Mouse (Mus musculus): ENCODE results near the gene Tex12. TPM values are rescaled to one million over a fixed set of nuclear protein-coding genes. Genes with fewer than 3 reads are reported as not detected.
A peak's percentile ranks its signal among the peaks of the same experiment; 100 is the strongest.

Tex12 gene
- polyA plus RNA-seq, 1 experiment from 2014 or later = not detected

DNA sequence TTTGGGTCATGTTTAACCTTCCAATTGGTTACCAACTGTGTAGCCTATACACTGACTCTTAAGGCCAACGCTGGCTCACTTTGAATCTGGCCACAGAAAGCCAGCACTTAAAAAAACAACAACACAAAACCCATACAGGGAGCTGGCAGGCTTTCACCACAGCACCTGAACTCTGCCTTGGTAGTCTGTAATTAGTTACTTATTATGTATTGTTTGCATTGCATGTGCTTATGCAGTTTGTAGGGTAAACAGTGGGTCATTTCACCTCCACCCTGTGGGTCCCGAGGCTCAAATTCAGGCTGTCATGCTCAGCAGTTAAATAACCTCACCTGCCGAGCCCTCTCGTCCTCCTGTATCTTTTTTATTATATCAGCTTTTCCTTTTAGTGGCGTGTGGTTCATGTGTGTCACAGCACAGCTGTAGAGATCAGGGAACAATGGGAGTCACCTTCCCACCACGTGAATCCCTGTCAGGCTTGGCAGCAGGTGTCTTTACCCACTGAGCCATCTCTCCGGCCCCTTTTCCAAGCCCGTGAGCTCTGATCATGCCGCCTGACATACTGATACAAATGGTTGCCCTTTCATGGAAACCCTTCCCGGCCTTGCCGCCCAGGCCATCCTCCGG lies 33.8 kb upstream of the Tex12 start:
- Histone ChIP-seq H3K36me3 (ENCODE audit: control insufficient read depth, insufficient read depth, low read length) (peaks cover 22% of the 10 kb centered on the region; the same call in 1 of the 2 replicates), H3K9ac (ENCODE audit: low read length) (no peak overlapping the region), H3K27me3 (ENCODE audit: control insufficient read depth, insufficient read depth, low read length) (no peaks in the 10 kb centered on the region), H3K27ac (replicated peaks; ENCODE audit: low read depth, low read length) (no peak overlapping the region), H3K9me3 (ENCODE audit: control insufficient read depth, low read length) (no peaks in the 10 kb centered on the region), H3K4me2 (ENCODE audit: low read depth, severe bottlenecking) (no peak overlapping the region), H3K4me3 (ENCODE audit: low read depth, low read length) (no peak overlapping the region), H3K4me1 (ENCODE audit: control insufficient read depth, insufficient read depth, low read length) (no peaks in the 10 kb centered on the region)
- WGBS = 80% methylated on average over 12 of the region's 12 CpGs
- ATAC-seq (ENCODE audit: insufficient number of reproducible peaks, low FRiP score, low TSS enrichment, low read depth) (no peak), DNase-seq (ENCODE audit: low spot score) (no peak)

GRCm38 (mm10) chr9:50593544-50593943 lies 32.4 kb upstream of the Tex12 start:
- Histone ChIP-seq H3K4me2 (ENCODE audit: low read depth, severe bottlenecking) (no peak overlapping the region), H3K4me3 (ENCODE audit: low read depth, low read length) (no peak overlapping the region), H3K27me3 (ENCODE audit: control insufficient read depth, insufficient read depth, low read length) (no peaks in the 10 kb centered on the region), H3K9me3 (ENCODE audit: control insufficient read depth, low read length) (no peaks in the 10 kb centered on the region), H3K36me3 (ENCODE audit: control insufficient read depth, insufficient read depth, low read length) (peaks cover 15% of the 10 kb centered on the region; the same call in 1 of the 2 replicates), H3K4me1 (ENCODE audit: control insufficient read depth, insufficient read depth, low read length) (no peaks in the 10 kb centered on the region), H3K9ac (ENCODE audit: low read length) (no peak overlapping the region), H3K27ac (replicated peaks; ENCODE audit: low read depth, low read length) (no peak overlapping the region)
- 74% methylated on average over 3 of the region's 3 CpGs for WGBS
- DNase-seq (ENCODE audit: low spot score) (peak; percentile 49), ATAC-seq (ENCODE audit: insufficient number of reproducible peaks, low FRiP score, low TSS enrichment, low read depth) (no peak)

DNA sequence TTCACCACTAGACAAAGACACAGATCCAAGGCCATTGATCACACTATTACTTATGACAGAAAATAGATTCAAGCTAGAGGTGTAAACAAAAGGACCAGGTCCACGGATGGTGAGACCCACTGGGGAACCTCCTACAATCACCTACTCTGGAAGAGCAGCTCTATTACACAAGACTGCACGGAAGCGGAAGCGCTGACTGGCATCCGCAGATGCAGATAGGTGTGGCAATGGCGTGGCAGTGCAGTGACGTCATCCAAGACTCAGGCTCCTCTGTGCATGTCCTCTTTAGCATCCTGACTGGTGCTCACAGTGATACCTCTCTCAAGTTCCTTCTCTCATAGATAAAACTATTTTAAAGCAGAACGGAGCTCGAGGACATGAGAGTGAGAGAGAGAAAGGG lies 31.8 kb upstream of the Tex12 start:
- Histone ChIP-seq H3K27me3 (ENCODE audit: control insufficient read depth, insufficient read depth, low read length) (no peaks in the 10 kb centered on the region), H3K4me1 (ENCODE audit: control insufficient read depth, insufficient read depth, low read length) (no peaks in the 10 kb centered on the region), H3K4me3 (ENCODE audit: low read depth, low read length) (no peak overlapping the region), H3K4me2 (ENCODE audit: low read depth, severe bottlenecking) (no peak overlapping the region), H3K27ac (replicated peaks; ENCODE audit: low read depth, low read length) (no peak overlapping the region), H3K9me3 (ENCODE audit: control insufficient read depth, low read length) (no peaks in the 10 kb centered on the region), H3K9ac (ENCODE audit: low read length) (no peak overlapping the region), H3K36me3 (ENCODE audit: control insufficient read depth, insufficient read depth, low read length) (peaks cover 13% of the 10 kb centered on the region; the same call in 1 of the 2 replicates)
- ATAC-seq (ENCODE audit: insufficient number of reproducible peaks, low FRiP score, low TSS enrichment, low read depth) (no peak), DNase-seq (ENCODE audit: low spot score) (no peak)
- WGBS = 89% methylated on average over 9 of the region's 9 CpGs

DNA sequence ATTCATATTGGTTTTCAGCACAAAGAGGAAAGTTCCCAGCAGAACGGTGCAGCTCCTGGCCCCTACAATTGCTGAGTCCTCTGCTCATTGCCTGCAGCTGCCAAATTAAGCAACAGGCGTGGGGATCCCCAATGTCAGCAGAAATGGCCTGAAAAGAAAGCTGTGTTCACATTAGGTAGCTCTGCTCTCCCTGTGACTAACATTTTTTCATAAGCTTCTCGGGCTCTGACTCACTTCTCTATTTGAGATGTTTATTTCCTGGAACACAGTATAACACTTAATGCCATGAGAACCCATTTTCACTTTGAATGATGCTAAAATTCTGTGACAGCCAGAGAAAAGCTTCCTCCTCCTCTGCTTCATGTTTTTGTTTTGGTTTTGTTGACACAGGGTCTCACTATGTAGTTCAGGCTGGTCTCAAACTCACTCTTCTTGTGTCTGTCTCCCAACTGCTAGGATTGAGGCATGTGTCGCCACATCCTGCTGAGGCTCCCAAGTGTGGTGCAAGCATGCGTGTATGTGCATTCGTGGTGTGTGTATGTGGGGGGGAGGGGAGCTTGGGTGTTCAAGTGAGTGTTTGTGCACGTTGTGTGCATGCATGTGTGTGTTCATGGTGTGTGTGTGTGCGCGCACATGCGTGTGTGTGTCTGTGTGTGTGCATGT lies 29.9 kb upstream of the Tex12 start:
- no peaks in the 10 kb centered on the region for H3K9me3 ChIP-seq (ENCODE audit: control insufficient read depth, low read length)
- H3K9ac ChIP-seq (ENCODE audit: low read length) = no peak overlapping the region
- no peaks in the 10 kb centered on the region for H3K27me3 ChIP-seq (ENCODE audit: control insufficient read depth, insufficient read depth, low read length)
- ATAC-seq (ENCODE audit: insufficient number of reproducible peaks, low FRiP score, low TSS enrichment, low read depth) = no peak
- H3K4me3 ChIP-seq (ENCODE audit: low read depth, low read length) = no peak overlapping the region
- peaks cover 2% of the 10 kb centered on the region; the same call in 1 of the 2 replicates for H3K36me3 ChIP-seq (ENCODE audit: control insufficient read depth, insufficient read depth, low read length)
- H3K4me2 ChIP-seq (ENCODE audit: low read depth, severe bottlenecking) = no peak overlapping the region
- WGBS = 77% methylated on average over 10 of the region's 10 CpGs
- DNase-seq (ENCODE audit: low spot score) = no peak
- no peak overlapping the region for H3K27ac ChIP-seq (replicated peaks; ENCODE audit: low read depth, low read length)
- no peaks in the 10 kb centered on the region for H3K4me1 ChIP-seq (ENCODE audit: control insufficient read depth, insufficient read depth, low read length)

GRCm38 (mm10) chr9:50586955-50587354 lies 25.8 kb upstream of the Tex12 start:
- no peak overlapping the region for H3K4me3 ChIP-seq (ENCODE audit: low read depth, low read length)
- no peak overlapping the region for H3K9ac ChIP-seq (ENCODE audit: low read length)
- H3K27ac ChIP-seq (replicated peaks; ENCODE audit: low read depth, low read length) = no peak overlapping the region
- 78% methylated on average over 4 of the region's 4 CpGs for WGBS
- no peaks in the 10 kb centered on the region for H3K9me3 ChIP-seq (ENCODE audit: control insufficient read depth, low read length)
- no peaks in the 10 kb centered on the region for H3K27me3 ChIP-seq (ENCODE audit: control insufficient read depth, insufficient read depth, low read length)
- no peak overlapping the region for H3K4me2 ChIP-seq (ENCODE audit: low read depth, severe bottlenecking)
- DNase-seq (ENCODE audit: low spot score) = no peak
- no peaks in the 10 kb centered on the region for H3K36me3 ChIP-seq (ENCODE audit: control insufficient read depth, insufficient read depth, low read length)
- H3K4me1 ChIP-seq (ENCODE audit: control insufficient read depth, insufficient read depth, low read length) = no peaks in the 10 kb centered on the region
- no peak for ATAC-seq (ENCODE audit: insufficient number of reproducible peaks, low FRiP score, low TSS enrichment, low read depth)

- WGBS = 71% methylated on average over 6 of the region's 6 CpGs
- Histone ChIP-seq H3K4me1 (ENCODE audit: control insufficient read depth, insufficient read depth, low read length) (no peaks in the 10 kb centered on the region), H3K4me3 (ENCODE audit: low read depth, low read length) (no peak overlapping the region), H3K27me3 (ENCODE audit: control insufficient read depth, insufficient read depth, low read length) (no peaks in the 10 kb centered on the region), H3K9ac (ENCODE audit: low read length) (no peak overlapping the region), H3K27ac (replicated peaks; ENCODE audit: low read depth, low read length) (no peak overlapping the region), H3K9me3 (ENCODE audit: control insufficient read depth, low read length) (no peaks in the 10 kb centered on the region), H3K36me3 (ENCODE audit: control insufficient read depth, insufficient read depth, low read length) (no peaks in the 10 kb centered on the region), H3K4me2 (ENCODE audit: low read depth, severe bottlenecking) (no peak overlapping the region)
- ATAC-seq (ENCODE audit: insufficient number of reproducible peaks, low FRiP score, low TSS enrichment, low read depth) (no peak), DNase-seq (ENCODE audit: low spot score) (no peak)
Measured at GRCm38 (mm10) chr9:50585145-50585818, 24.2 kb upstream of the Tex12 start.

- Histone ChIP-seq H3K4me2 (ENCODE audit: low read depth, severe bottlenecking) (no peak overlapping the region), H3K4me1 (ENCODE audit: control insufficient read depth, insufficient read depth, low read length) (no peaks in the 10 kb centered on the region), H3K9me3 (ENCODE audit: control insufficient read depth, low read length) (no peaks in the 10 kb centered on the region), H3K27me3 (ENCODE audit: control insufficient read depth, insufficient read depth, low read length) (no peaks in the 10 kb centered on the region), H3K36me3 (ENCODE audit: control insufficient read depth, insufficient read depth, low read length) (no peaks in the 10 kb centered on the region), H3K9ac (ENCODE audit: low read length) (no peak overlapping the region), H3K27ac (replicated peaks; ENCODE audit: low read depth, low read length) (no peak overlapping the region), H3K4me3 (ENCODE audit: low read depth, low read length) (no peak overlapping the region)
- DNase-seq (ENCODE audit: low spot score) (peak; percentile 14), ATAC-seq (ENCODE audit: insufficient number of reproducible peaks, low FRiP score, low TSS enrichment, low read depth) (no peak)
- WGBS = 34% methylated on average over 4 of the region's 4 CpGs
Measured at GRCm38 (mm10) chr9:50580370-50580769, 19.2 kb upstream of the Tex12 start.

GRCm38 (mm10) chr9:50569599-50570525 lies 8.7 kb upstream of the Tex12 start:
- H3K9ac ChIP-seq (ENCODE audit: low read length) = no peak overlapping the region
- no peaks in the 10 kb centered on the region for H3K4me1 ChIP-seq (ENCODE audit: control insufficient read depth, insufficient read depth, low read length)
- ATAC-seq (ENCODE audit: insufficient number of reproducible peaks, low FRiP score, low TSS enrichment, low read depth) = no peak
- no peak overlapping the region for H3K27ac ChIP-seq (replicated peaks; ENCODE audit: low read depth, low read length)
- WGBS = 76% methylated on average over 10 of the region's 10 CpGs
- H3K36me3 ChIP-seq (ENCODE audit: control insufficient read depth, insufficient read depth, low read length) = no peaks in the 10 kb centered on the region
- no peak overlapping the region for H3K4me3 ChIP-seq (ENCODE audit: low read depth, low read length)
- no peak overlapping the region for H3K4me2 ChIP-seq (ENCODE audit: low read depth, severe bottlenecking)
- no peaks in the 10 kb centered on the region for H3K27me3 ChIP-seq (ENCODE audit: control insufficient read depth, insufficient read depth, low read length)
- no peak for DNase-seq (ENCODE audit: low spot score)
- no peaks in the 10 kb centered on the region for H3K9me3 ChIP-seq (ENCODE audit: control insufficient read depth, low read length)

All from limb, embryonic 11.5 days (tissue).